Mouse (Mus musculus) C2C12 (cell line): ENCODE results near the gene Snrpd3. TPM values are rescaled to one million over a fixed set of nuclear protein-coding genes. Genes with fewer than 3 reads are reported as not detected.
A peak's percentile ranks its signal among the peaks of the same experiment; 100 is the strongest.
"Not testable (repeated sequence)": the region's sequence is repeated elsewhere in the genome, so short reads cannot be mapped to it uniquely, and the experiment has no call there.

Source experiments
- H3K27me3 ChIP-seq: one replicate; pipeline ENCODE4 v1.6.1; 2011; ENCODE audit not compliant: control insufficient read depth, insufficient read depth, insufficient read length
- H3K36me3 ChIP-seq: one replicate; pipeline ENCODE4 v1.6.1; 2011; ENCODE audit not compliant: control insufficient read depth, insufficient read depth
- H3K4me3 ChIP-seq: one replicate; pipeline ENCODE4 v1.5.1; 2011; ENCODE audit warnings: mild to moderate bottlenecking, control low read depth; ENCODE audit not compliant: poor library complexity, insufficient read depth, severe bottlenecking
- H3K79me2 ChIP-seq: one replicate; pipeline ENCODE4 v1.6.1; 2011; ENCODE audit not compliant: control insufficient read depth, insufficient read depth
- H3K79me3 ChIP-seq: one replicate; pipeline ENCODE4 v1.6.1; 2011; ENCODE audit warnings: low read depth, control low read depth
- H3ac ChIP-seq: one replicate; pipeline ENCODE3; 2011; ENCODE audit warnings: low read depth; ENCODE audit not compliant: control insufficient read depth, insufficient read length
- CEBPB ChIP-seq: IDR thresholded peaks from one replicate; pipeline ENCODE4 v1.6.1; 2011; ENCODE audit warnings: low read depth, mild to moderate bottlenecking, control low read depth, moderate library complexity
- CTCF ChIP-seq: IDR thresholded peaks from one replicate; pipeline ENCODE4 v1.5.1; 2011; ENCODE audit not compliant: control insufficient read depth, insufficient read depth, insufficient read length
- FOSL1 ChIP-seq: IDR thresholded peaks from one replicate; pipeline ENCODE4 v1.8.0; 2011; ENCODE audit warnings: mild to moderate bottlenecking, low read length; ENCODE audit not compliant: poor library complexity, insufficient read depth, severe bottlenecking
- MAX ChIP-seq: IDR thresholded peaks from one replicate; pipeline ENCODE4 v1.6.1; 2011; ENCODE audit warnings: mild to moderate bottlenecking, control low read depth
- MYOD1 ChIP-seq: IDR thresholded peaks from one replicate; pipeline ENCODE4 v1.6.1; 2011; ENCODE audit warnings: low read depth; ENCODE audit not compliant: control insufficient read depth, insufficient read length
- MYOG ChIP-seq: IDR thresholded peaks from one replicate; pipeline ENCODE4 v1.6.1; 2011; ENCODE audit not compliant: control insufficient read depth, insufficient read length; ENCODE audit errors: extremely low read depth
- USF1 ChIP-seq: IDR thresholded peaks from one replicate; pipeline ENCODE4 v1.6.1; 2011; ENCODE audit warnings: low read depth, mild to moderate bottlenecking, control low read depth, moderate library complexity
- polyA plus RNA-seq: library from polyadenylated mRNA; unstranded; fragments of >200 nt; fragmentation: generic; extraction: Trizol; gene quantifications from one replicate; pipeline ENCODE4 v1.2.1, GENCODE M21; 2012; ENCODE audit warnings: missing spikeins

Snrpd3 gene
- polyA plus RNA-seq, 1 experiment: 358 TPM

DNA sequence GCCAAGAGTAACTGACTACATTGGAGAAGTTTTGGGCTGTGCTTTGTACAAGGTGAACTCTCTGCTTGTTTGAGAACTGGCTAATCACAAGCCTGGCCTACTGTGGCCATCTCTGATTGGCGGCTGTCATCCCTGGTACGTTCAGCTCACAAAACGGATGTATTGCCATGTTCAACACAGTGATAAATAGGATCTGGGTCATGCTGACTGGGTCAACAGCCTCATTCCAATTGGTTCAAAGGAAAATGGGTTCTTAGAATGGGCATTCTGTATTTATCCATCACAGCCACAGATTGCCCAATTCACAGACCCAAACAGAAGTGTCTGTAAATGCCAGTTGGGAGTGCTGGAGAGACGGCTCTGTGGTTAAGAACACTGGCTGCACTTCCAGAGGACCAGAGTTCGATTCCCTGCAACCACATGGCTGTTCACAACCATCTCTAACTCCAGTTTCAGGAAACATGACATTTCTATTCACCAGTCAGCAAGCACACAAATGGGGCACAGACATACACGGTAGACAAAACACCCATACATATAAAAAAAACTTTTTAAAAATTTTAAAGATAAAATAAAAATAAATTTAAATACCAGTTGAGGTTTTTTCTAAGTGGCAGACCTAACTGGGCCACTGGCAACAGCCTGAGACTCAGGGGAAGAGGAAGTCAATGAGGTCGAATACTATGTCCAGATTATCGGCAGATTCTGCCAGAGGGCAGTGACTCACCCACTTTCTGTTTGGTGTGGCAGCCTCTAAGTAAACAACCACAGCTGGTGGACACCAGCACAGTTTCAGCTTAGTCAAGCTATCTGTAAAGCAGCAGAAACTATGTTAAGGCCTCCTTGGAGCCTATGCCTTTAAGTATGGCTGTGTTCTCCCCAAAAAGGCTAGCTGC is 12.9 kb upstream of the Snrpd3 start:
- TF ChIP-seq CEBPB (peak; percentile 24), FOSL1 (peak; percentile 27), CTCF (no peak), MYOD1 (peak; percentile 22)
- no peak overlapping the region for H3ac ChIP-seq
- no peaks in the 10 kb centered on the region for H3K79me2 ChIP-seq

DNA sequence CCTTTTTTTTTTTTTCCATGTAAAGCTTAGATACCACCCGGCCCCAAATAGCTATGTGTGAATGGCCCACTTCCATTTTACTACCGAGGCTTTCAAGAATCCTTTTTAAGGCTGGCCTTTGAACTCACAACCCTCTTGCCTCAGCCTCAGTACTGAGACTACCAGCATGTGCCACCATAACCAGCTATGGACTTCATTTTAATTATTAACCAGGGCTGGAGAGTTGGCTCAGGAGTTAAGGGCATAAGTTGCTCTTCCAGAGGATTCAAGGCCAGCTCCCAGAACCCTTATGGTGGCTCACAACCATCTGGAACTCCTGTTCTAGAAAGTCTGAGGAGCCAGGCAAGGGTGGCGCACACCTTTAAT is 12.2 kb upstream of the Snrpd3 start:
- H3K4me3 ChIP-seq: no peak overlapping the region
- H3K27me3 ChIP-seq: no peaks in the 10 kb centered on the region
- no peaks in the 10 kb centered on the region for H3K79me2 ChIP-seq
- no peak overlapping the region for H3ac ChIP-seq
- H3K79me3 ChIP-seq: no peaks in the 10 kb centered on the region
- TF ChIP-seq FOSL1 (no peak), USF1 (no peak), CEBPB (no peak), MAX (no peak), MYOG (no peak), CTCF (no peak), MYOD1 (no peak)
- H3K36me3 ChIP-seq: peaks cover 32% of the 10 kb centered on the region

More for the DNA sequence above, 12.9 kb upstream of the Snrpd3 start:
- Histone ChIP-seq H3K27me3 (no peaks in the 10 kb centered on the region), H3K79me3 (no peaks in the 10 kb centered on the region), H3K4me3 (no peak overlapping the region), H3K36me3 (peaks cover 26% of the 10 kb centered on the region)

DNA sequence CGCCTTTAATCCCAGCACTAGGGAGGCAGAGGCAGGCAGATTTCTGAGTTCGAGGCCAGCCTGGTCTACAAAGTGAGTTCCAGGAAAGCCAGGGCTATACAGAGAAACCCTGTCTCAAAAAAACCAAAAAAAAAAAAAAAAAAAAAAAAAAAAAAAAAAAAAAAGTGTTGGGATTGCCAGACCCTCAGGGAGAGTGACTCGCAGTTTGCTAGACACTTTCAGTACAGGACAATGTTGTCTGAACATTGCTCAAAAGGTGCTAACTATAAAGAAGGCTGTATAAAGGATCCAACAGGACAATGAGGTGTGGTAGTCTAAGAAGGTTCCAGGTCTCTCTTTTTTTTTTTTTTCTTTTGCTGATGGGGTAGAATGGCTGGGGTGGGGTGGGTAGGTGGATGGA is 11.4 kb upstream of the Snrpd3 start:
- not testable (repeated sequence) for H3K79me3 ChIP-seq, H3K79me2 ChIP-seq, H3K4me3 ChIP-seq, H3ac ChIP-seq, H3K27me3 ChIP-seq
- peaks cover 40% of the 10 kb centered on the region for H3K36me3 ChIP-seq

DNA sequence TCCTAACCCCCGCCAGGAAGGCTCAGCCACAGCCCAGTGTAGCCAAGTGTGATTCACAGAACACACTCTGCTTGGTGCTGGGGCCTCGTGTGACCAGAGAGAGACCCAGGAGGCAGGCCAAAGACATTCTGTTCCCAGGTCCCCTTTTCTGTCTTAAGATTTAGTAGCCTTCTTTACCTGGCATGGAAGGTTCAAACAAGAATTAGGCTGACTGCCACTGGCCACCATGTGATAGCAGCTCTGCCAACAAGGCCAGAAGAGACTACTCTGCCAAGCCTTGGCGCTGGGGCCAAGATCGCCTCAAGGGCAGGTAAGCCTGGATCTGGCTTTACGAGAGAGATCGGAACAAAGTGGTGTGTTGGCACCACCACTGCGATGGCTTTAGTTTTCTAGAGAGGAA is 6.9 kb upstream of the Snrpd3 start:
- H3K4me3 ChIP-seq: no peak overlapping the region
- H3K79me2 ChIP-seq: peaks cover 18% of the 10 kb centered on the region
- peaks cover 48% of the 10 kb centered on the region for H3K36me3 ChIP-seq
- TF ChIP-seq USF1 (no peak), CEBPB (no peak), MYOG (no peak), CTCF (no peak), FOSL1 (no peak), MAX (no peak), MYOD1 (no peak)
- no peaks in the 10 kb centered on the region for H3K27me3 ChIP-seq
- no peak overlapping the region for H3ac ChIP-seq
- H3K79me3 ChIP-seq: peaks cover 3% of the 10 kb centered on the region

DNA sequence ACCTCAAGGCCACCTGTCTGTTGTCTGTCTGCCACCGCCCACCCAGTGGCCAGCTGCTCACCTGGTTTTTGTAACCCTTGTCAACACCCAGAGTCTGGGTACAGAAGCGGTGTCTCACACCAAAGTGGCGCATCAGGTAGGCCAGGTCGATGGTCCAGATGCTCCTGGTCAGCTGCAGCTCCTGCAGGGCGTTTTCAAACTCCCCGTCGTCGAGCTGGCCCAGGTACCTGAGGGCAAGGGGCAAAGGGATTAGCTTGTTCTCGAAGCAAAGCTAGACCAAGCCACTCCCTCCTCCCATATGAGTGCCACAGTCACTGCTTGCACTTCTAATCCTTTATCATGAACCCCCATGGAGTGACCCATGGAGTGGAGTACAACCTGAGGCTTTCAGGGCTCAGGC is 6.3 kb upstream of the Snrpd3 start:
- H3ac ChIP-seq: no peak overlapping the region
- H3K79me2 ChIP-seq: peaks cover 24% of the 10 kb centered on the region
- no peak for TF ChIP-seq MYOG
- no peak overlapping the region for H3K4me3 ChIP-seq
- H3K36me3 ChIP-seq: peaks cover 48% of the 10 kb centered on the region
- H3K27me3 ChIP-seq: no peaks in the 10 kb centered on the region
- peaks cover 4% of the 10 kb centered on the region for H3K79me3 ChIP-seq

DNA sequence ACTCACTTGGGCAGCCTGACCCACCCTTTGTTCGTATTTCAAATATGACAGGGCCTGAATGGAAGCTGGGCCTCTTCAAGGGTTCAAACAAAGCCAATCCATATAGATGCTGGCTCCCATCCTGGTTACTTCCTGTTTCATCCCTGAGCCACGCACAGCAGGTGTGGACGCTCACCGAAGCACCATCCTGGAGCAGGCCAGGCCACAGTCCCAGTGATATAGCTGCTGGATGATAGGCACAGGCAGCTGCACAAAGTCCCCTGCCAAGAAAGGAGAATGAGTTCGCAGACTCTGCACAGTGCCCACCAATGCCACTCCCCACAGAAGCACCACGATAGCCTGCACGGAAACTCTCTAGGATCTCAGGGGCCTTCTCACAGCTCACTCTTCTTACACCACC is 5.5 kb upstream of the Snrpd3 start:
- H3K79me3 ChIP-seq: peaks cover 10% of the 10 kb centered on the region
- peaks cover 44% of the 10 kb centered on the region for H3K36me3 ChIP-seq
- TF ChIP-seq MAX: no peak
- TF ChIP-seq MYOD1: peak; percentile 56
- no peak for TF ChIP-seq MYOG
- no peak overlapping the region for H3ac ChIP-seq
- no peak overlapping the region for H3K4me3 ChIP-seq
- no peaks in the 10 kb centered on the region for H3K27me3 ChIP-seq
- peaks cover 33% of the 10 kb centered on the region for H3K79me2 ChIP-seq

DNA sequence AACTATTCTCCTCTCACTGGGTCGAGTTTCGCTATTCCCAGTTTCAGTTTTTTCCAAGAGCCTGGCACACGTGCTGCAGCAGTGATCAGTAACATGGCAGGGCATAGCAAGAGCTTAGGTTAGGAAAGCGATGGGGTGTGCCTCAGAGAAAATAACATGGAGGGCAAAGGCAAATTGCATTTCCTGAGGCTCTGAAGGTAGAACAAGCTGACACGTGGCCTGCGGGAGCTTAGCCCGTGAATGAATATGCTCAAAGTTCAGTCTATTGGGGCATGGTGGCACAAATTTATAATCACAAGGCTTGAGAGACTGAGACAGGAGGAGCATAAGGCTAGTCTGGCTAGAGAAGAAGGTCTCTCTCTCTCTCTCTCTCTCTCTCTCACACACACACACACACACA is 4.6 kb upstream of the Snrpd3 start:
- no peak for TF ChIP-seq MAX
- no peak for TF ChIP-seq FOSL1
- TF ChIP-seq MYOD1: no peak
- TF ChIP-seq MYOG: no peak
- no peak for TF ChIP-seq USF1
- no peak for TF ChIP-seq CTCF
- TF ChIP-seq CEBPB: no peak
- Histone ChIP-seq H3K36me3 (peaks cover 39% of the 10 kb centered on the region), H3ac (no peak overlapping the region), H3K27me3 (no peaks in the 10 kb centered on the region), H3K79me3 (peaks cover 10% of the 10 kb centered on the region), H3K4me3 (no peak overlapping the region), H3K79me2 (peaks cover 37% of the 10 kb centered on the region)
